Mouse (Mus musculus): Measurements from ENCODE around the gene Map3k10.

GRCm38 (mm10) chr7:27685220-27685619 is 10.8 kb upstream of the Map3k10 start:
- TF ChIP-seq CTCF (IDR thresholded peaks at IDR 0.05; ENCODE audit: insufficient read depth, low read depth, low read length) (no peak), POLR2A (IDR thresholded peaks at IDR 0.05; ENCODE audit: insufficient read depth, low read depth, low read length) (no peak)
